Mouse (Mus musculus) inflammation-experienced regulatory T-cells (primary cell): Measurements from ENCODE around the gene Igfbp2. TPM values are rescaled to one million over a fixed set of nuclear protein-coding genes. Genes with fewer than 3 reads are reported as not detected.

ENCODE experiments used
- polyA plus RNA-seq, 2 experiments: library from polyadenylated mRNA; unstranded; fragments of 100-300 nt; shearing (Covaris generic); gene quantifications; one replicate each; pipeline ENCODE4 v1.2.1; 2017

Igfbp2 gene
- 1 to 10 TPM in 1 of 2 experiments, not detected in 1; 1.2 TPM for polyA plus RNA-seq

DNA sequence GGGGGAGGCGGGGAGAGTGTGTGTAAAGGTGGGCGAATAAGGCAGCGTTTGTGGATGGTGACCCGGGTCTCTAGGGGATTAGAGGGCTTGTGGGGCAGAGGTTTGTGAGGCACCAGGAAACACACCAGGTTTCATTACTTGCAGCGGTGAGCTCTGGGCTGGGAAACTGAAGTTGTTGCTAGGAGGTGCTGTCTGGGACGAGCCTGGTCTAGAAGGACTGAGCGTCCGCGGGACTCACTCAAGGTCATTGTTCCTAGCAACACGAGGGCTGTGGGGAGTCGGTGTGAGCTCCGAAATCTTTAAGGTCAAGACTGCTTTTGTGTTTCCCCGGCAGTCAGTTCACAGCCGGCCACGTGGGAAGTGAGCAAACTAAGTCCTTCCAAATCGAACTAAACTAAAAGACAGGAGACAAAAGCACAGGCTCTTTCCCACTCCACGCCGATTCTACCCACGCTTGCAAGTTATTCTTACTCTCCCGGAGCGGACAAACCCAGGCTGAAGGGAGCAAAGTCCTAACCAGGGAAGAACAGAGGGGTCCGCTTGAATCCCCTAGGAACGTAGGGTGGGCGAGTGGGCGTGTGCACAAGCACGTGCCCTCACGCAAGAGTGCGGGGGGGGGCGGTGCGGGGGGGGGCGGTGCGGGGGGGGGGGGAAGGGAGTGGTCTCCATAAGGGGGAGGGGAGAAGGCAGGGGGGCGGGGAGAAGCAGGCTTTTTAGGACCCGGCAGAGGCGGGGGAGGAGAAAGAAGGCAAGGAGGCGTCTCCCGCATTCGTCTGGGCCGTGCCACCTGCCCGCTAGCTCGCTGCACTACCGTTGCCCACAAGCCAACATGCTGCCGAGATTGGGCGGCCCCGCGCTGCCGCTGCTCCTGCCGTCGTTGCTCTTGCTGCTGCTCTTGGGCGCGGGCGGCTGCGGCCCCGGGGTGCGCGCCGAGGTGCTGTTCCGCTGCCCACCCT, at the start of gene Igfbp2:
Gene Igfbp2, plus strand, starts transcription at position 753 of the 956 bp plus-strand sequence.

DNA sequence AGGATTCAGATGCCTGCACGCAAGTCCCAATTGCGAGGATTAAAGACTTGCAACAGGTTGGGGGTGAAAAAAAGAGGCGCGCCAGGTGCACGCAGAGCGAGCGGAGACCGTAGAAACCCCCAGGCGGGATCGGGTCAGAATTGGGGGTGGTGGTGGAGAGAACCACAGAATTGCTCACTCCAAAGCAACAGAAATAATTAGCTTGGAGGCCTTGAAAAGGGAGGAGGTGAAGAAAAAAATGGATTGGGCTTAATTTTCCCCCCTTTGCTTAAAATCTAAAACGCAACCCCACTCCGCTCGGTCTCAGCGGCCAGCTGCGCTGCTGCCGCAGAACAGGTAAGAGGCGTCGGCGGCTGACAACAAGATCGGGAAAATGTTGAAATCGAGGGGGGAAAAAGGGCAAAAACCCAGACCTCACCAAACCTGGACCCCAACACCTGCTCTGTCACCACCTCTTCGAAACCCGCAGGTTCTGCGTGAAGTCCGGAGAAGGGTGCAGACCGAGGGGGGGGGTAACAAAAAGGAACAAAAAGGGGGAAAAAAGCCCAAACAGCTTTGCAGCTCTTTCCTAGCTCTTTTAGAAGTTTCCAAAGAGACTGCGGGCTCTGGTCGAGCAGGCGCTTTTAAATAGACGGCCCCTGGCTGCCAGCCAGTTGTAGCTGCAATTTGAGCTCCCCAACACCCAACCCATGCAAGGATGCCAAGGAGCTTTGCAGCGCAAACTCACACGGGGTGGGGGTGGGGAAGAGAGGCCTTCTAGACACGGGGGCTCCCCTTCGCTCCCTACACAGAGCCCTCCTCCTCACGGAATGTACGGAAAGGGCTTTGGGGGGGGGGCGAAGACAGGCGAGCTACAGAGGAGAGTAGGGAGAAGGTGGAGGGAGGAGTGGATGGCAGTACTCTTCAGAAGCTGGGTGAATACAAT, 50.2 kb downstream of the Igfbp2 start, which contains the start of gene Igfbp5:
Gene Igfbp5, minus strand, starts transcription at position 598 of the 925 bp plus-strand sequence.

Other genes starting within 250 kb of the Igfbp2 start
- 10 to 100 TPM; 25.1 to 30.8 TPM for gene Smarcal1, start 241.3 kb upstream of the Igfbp2 start, polyA plus RNA-seq
- under 1 TPM; 0.23 to 0.37 TPM for gene Ankar, start 123.9 kb upstream of the Igfbp2 start, polyA plus RNA-seq
- 1,000 to 10,000 TPM; 2,011 to 2,160 TPM for gene Rpl37a, start 113.2 kb upstream of the Igfbp2 start, polyA plus RNA-seq
- gene Igfbp5, start 50.4 kb downstream of the Igfbp2 start, polyA plus RNA-seq, result under 1 TPM; 0.08 to 0.23 TPM
- under 1 TPM in 1 of 2 experiments, not detected in 1; 0.70 TPM for gene Tnp1, start 191.4 kb downstream of the Igfbp2 start, polyA plus RNA-seq